Mouse (Mus musculus): ENCODE results near the gene Sh3pxd2a. TPM values are rescaled to one million over a fixed set of nuclear protein-coding genes. Genes with fewer than 3 reads are reported as not detected.

The Sh3pxd2a gene
- polyA plus RNA-seq, 1 experiment: 13.4 TPM

GRCm38 (mm10) chr19:47248906-47249568 is 215.2 kb downstream of the Sh3pxd2a start:
- H3K4me3 ChIP-seq (ENCODE audit: insufficient read depth, low read length): no peak overlapping the region
- H3K4me1 ChIP-seq (ENCODE audit: control insufficient read depth, insufficient read depth, low read length): no peaks in the 10 kb centered on the region
- TF ChIP-seq CTCF (IDR thresholded peaks at IDR 0.05; ENCODE audit: extremely low read depth, insufficient read depth, low read length) (no peak), POLR2A (IDR thresholded peaks at IDR 0.05; ENCODE audit: extremely low read depth, insufficient read depth, low read length) (no peak)
- no peak overlapping the region for H3K27ac ChIP-seq (ENCODE audit: insufficient read depth, low read length)

- H3K4me3 ChIP-seq (ENCODE audit: insufficient read depth, low read length): no peak overlapping the region
- no peak overlapping the region for H3K27ac ChIP-seq (ENCODE audit: insufficient read depth, low read length)
- no peaks in the 10 kb centered on the region for H3K4me1 ChIP-seq (ENCODE audit: control insufficient read depth, insufficient read depth, low read length)
- TF ChIP-seq POLR2A (IDR thresholded peaks at IDR 0.05; ENCODE audit: extremely low read depth, insufficient read depth, low read length): no peak
- no peak for TF ChIP-seq CTCF (IDR thresholded peaks at IDR 0.05; ENCODE audit: extremely low read depth, insufficient read depth, low read length)
These were observed 215.9 kb downstream of the Sh3pxd2a start for GRCm38 (mm10) chr19:47248296-47248695.

- TF ChIP-seq CTCF (IDR thresholded peaks at IDR 0.05; ENCODE audit: extremely low read depth, insufficient read depth, low read length): no peak
- TF ChIP-seq POLR2A (IDR thresholded peaks at IDR 0.05; ENCODE audit: extremely low read depth, insufficient read depth, low read length): no peak
- Histone ChIP-seq H3K27ac (ENCODE audit: insufficient read depth, low read length) (no peak overlapping the region), H3K4me1 (ENCODE audit: control insufficient read depth, insufficient read depth, low read length) (no peaks in the 10 kb centered on the region), H3K4me3 (ENCODE audit: insufficient read depth, low read length) (no peak overlapping the region)
These were observed 216.4 kb downstream of the Sh3pxd2a start for GRCm38 (mm10) chr19:47247791-47248190.

GRCm38 (mm10) chr19:47245512-47245911 is 218.7 kb downstream of the Sh3pxd2a start:
- TF ChIP-seq POLR2A (IDR thresholded peaks at IDR 0.05; ENCODE audit: extremely low read depth, insufficient read depth, low read length): no peak
- no peak overlapping the region for H3K27ac ChIP-seq (ENCODE audit: insufficient read depth, low read length)
- H3K4me3 ChIP-seq (ENCODE audit: insufficient read depth, low read length): no peak overlapping the region
- no peaks in the 10 kb centered on the region for H3K4me1 ChIP-seq (ENCODE audit: control insufficient read depth, insufficient read depth, low read length)

GRCm38 (mm10) chr19:47242227-47242626 is 222.0 kb downstream of the Sh3pxd2a start:
- no peak overlapping the region for H3K27ac ChIP-seq (ENCODE audit: insufficient read depth, low read length)
- no peaks in the 10 kb centered on the region for H3K4me1 ChIP-seq (ENCODE audit: control insufficient read depth, insufficient read depth, low read length)
- TF ChIP-seq CTCF (IDR thresholded peaks at IDR 0.05; ENCODE audit: extremely low read depth, insufficient read depth, low read length) (no peak), POLR2A (IDR thresholded peaks at IDR 0.05; ENCODE audit: extremely low read depth, insufficient read depth, low read length) (no peak)
- no peak overlapping the region for H3K4me3 ChIP-seq (ENCODE audit: insufficient read depth, low read length)

- no peak overlapping the region for H3K4me3 ChIP-seq (ENCODE audit: insufficient read depth, low read length)
- H3K27ac ChIP-seq (ENCODE audit: insufficient read depth, low read length): no peak overlapping the region
- no peak for TF ChIP-seq POLR2A (IDR thresholded peaks at IDR 0.05; ENCODE audit: extremely low read depth, insufficient read depth, low read length)
- TF ChIP-seq CTCF (IDR thresholded peaks at IDR 0.05; ENCODE audit: extremely low read depth, insufficient read depth, low read length): no peak
- H3K4me1 ChIP-seq (ENCODE audit: control insufficient read depth, insufficient read depth, low read length): no peaks in the 10 kb centered on the region
These were observed 223.2 kb downstream of the Sh3pxd2a start for GRCm38 (mm10) chr19:47240957-47241356.

GRCm38 (mm10) chr19:47240076-47240475 is 224.1 kb downstream of the Sh3pxd2a start:
- TF ChIP-seq CTCF (IDR thresholded peaks at IDR 0.05; ENCODE audit: extremely low read depth, insufficient read depth, low read length) (no peak), POLR2A (IDR thresholded peaks at IDR 0.05; ENCODE audit: extremely low read depth, insufficient read depth, low read length) (no peak)
- no peak overlapping the region for H3K4me3 ChIP-seq (ENCODE audit: insufficient read depth, low read length)
- no peaks in the 10 kb centered on the region for H3K4me1 ChIP-seq (ENCODE audit: control insufficient read depth, insufficient read depth, low read length)
- no peak overlapping the region for H3K27ac ChIP-seq (ENCODE audit: insufficient read depth, low read length)

- peaks cover 8% of the 10 kb centered on the region for H3K4me1 ChIP-seq (ENCODE audit: control insufficient read depth, insufficient read depth, low read length)
- no peak for TF ChIP-seq CTCF (IDR thresholded peaks at IDR 0.05; ENCODE audit: extremely low read depth, insufficient read depth, low read length)
- no peak for TF ChIP-seq POLR2A (IDR thresholded peaks at IDR 0.05; ENCODE audit: extremely low read depth, insufficient read depth, low read length)
- no peak overlapping the region for H3K27ac ChIP-seq (ENCODE audit: insufficient read depth, low read length)
- H3K4me3 ChIP-seq (ENCODE audit: insufficient read depth, low read length): no peak overlapping the region
These were observed 231.1 kb downstream of the Sh3pxd2a start for GRCm38 (mm10) chr19:47233087-47233486.

GRCm38 (mm10) chr19:47232077-47232865 is 231.9 kb downstream of the Sh3pxd2a start:
- TF ChIP-seq CTCF (IDR thresholded peaks at IDR 0.05; ENCODE audit: extremely low read depth, insufficient read depth, low read length) (no peak), POLR2A (IDR thresholded peaks at IDR 0.05; ENCODE audit: extremely low read depth, insufficient read depth, low read length) (no peak)
- Histone ChIP-seq H3K4me1 (ENCODE audit: control insufficient read depth, insufficient read depth, low read length) (peaks cover 8% of the 10 kb centered on the region), H3K27ac (ENCODE audit: insufficient read depth, low read length) (no peak overlapping the region), H3K4me3 (ENCODE audit: insufficient read depth, low read length) (no peak overlapping the region)

GRCm38 (mm10) chr19:47231389-47231788 is 232.8 kb downstream of the Sh3pxd2a start:
- no peak for TF ChIP-seq CTCF (IDR thresholded peaks at IDR 0.05; ENCODE audit: extremely low read depth, insufficient read depth, low read length)
- TF ChIP-seq POLR2A (IDR thresholded peaks at IDR 0.05; ENCODE audit: extremely low read depth, insufficient read depth, low read length): no peak
- Histone ChIP-seq H3K4me3 (ENCODE audit: insufficient read depth, low read length) (no peak overlapping the region), H3K27ac (ENCODE audit: insufficient read depth, low read length) (no peak overlapping the region), H3K4me1 (ENCODE audit: control insufficient read depth, insufficient read depth, low read length) (peaks cover 8% of the 10 kb centered on the region)

Measured in cortical plate, adult 2 months (tissue).